Mouse (Mus musculus) forelimb bud, embryonic 11.5 days (tissue): Measurements from ENCODE around the gene Gm21440.
"Not testable (repeated sequence)": the region's sequence is repeated elsewhere in the genome, so short reads cannot be mapped to it uniquely, and the experiment has no call there.

Experiments used
- DNase-seq: peaks from one replicate; pipeline ENCODE4 v3.0.0-alpha.2; 2012; ENCODE audit warnings: low read depth, low spot score

Gene Gm21440

DNA sequence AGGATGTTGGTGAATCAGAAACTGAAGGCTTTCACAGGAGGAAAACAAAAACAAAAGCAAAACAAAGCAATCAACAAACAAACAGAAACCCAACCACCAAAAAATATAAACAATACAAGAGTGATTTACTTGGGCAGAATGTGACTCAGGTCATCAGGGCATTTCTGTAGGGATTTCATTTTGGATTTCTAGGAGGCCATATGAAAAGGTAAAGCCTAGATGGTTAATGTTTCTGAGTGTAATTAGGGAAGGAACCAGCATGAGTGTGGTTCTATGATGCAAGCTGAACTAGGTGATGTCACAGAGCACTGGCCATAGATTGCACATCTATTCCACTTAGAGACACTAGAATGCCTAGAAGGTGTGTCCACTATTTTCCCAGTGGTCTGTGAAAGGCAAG, at the start of gene Gm21440, which contains the start of gene Gm21454:
TSS of gene Gm21440 (plus strand) at position 301 of the 400 bp plus-strand sequence.
TSS of gene Gm21454 (plus strand) at position 352 of the 400 bp plus-strand sequence.
- DNase-seq, result not testable (repeated sequence)

- not testable (repeated sequence) for DNase-seq
These were observed 28.4 kb upstream of the Gm21440 start, which contains the start of gene Gm21828 for GRCm38 (mm10) chrY:13223828-13224227. Gene Gm21828 (minus strand): TSS chrY:13223928.
